Mouse (Mus musculus): ENCODE results near the gene Klk1b26. TPM values are rescaled to one million over a fixed set of nuclear protein-coding genes. Genes with fewer than 3 reads are reported as not detected.
"Not testable (repeated sequence)": the region's sequence is repeated elsewhere in the genome, so short reads cannot be mapped to it uniquely, and the experiment has no call there.

The Klk1b26 gene
- polyA plus RNA-seq (2012; rRNA removed) = not detected in 2 replicates

- not testable (repeated sequence) for H3K36me3 ChIP-seq (ENCODE audit: control insufficient read depth, insufficient read depth, low read length); H3K27ac ChIP-seq (ENCODE audit: insufficient read depth, low read length); H3K4me3 ChIP-seq (ENCODE audit: extremely low read depth, insufficient read depth, insufficient read length); DNase-seq (ENCODE audit: low read depth in 1 of 2, low spot score in 2 of 2); H3K27me3 ChIP-seq (ENCODE audit: control insufficient read depth, insufficient read depth, low read length); H3K4me1 ChIP-seq (ENCODE audit: control insufficient read depth, insufficient read depth, insufficient read length)
These were observed at the start of gene Klk1b26 for GRCm38 (mm10) chr7:44011868-44012267. Klk1b26 (plus strand) TSS chr7:44012168.

GRCm38 (mm10) chr7:43966451-43966850 is 45.5 kb upstream of the Klk1b26 start, which contains the start of gene Klk1b1:
Klk1b1 (plus strand) TSS chr7:43966751.
- Histone ChIP-seq H3K36me3 (ENCODE audit: control insufficient read depth, insufficient read depth, low read length) (no peaks in the 10 kb centered on the region), H3K27ac (ENCODE audit: insufficient read depth, low read length) (no peak within 1 kb of the TSS), H3K4me1 (ENCODE audit: control insufficient read depth, insufficient read depth, insufficient read length) (no peaks in the 10 kb centered on the region), H3K27me3 (ENCODE audit: control insufficient read depth, insufficient read depth, low read length) (no peaks in the 10 kb centered on the region), H3K4me3 (ENCODE audit: extremely low read depth, insufficient read depth, insufficient read length) (no peak within 1 kb of the TSS)
- TF ChIP-seq POLR2A (IDR thresholded peaks at IDR 0.05; ENCODE audit: low read depth, low read length) (no peak), CTCF (IDR thresholded peaks at IDR 0.05; ENCODE audit: extremely low read depth, insufficient read depth, insufficient read length, insufficient replicate concordance) (no peak)
- WGBS = 61% methylated on average over 3 of the region's 3 CpGs
- no peak for DNase-seq (ENCODE audit: low read depth in 1 of 2, low spot score in 2 of 2)

DNA sequence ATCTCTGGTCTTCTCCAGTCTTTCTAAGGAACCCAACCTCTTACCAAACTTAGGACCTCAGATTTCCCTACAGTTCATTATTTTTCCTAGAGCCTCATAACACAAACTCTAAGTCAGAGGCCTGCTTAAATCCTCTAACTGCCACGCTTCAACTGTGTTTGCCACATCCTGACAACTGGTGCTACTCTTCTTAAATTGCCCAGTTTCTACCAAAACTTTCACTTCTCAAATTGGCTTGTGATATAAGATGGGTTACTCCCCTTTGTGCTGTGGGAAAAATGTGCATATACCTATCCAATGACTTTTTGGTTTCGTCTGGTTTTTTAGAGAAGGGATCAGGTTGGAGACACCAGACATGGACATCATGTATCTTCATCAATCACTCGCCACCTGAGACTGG is 44.9 kb upstream of the Klk1b26 start:
- WGBS = 65% methylated on average over 3 of the region's 3 CpGs
- no peaks in the 10 kb centered on the region for H3K27me3 ChIP-seq (ENCODE audit: control insufficient read depth, insufficient read depth, low read length)
- TF ChIP-seq POLR2A (IDR thresholded peaks at IDR 0.05; ENCODE audit: low read depth, low read length) (no peak), CTCF (IDR thresholded peaks at IDR 0.05; ENCODE audit: extremely low read depth, insufficient read depth, insufficient read length, insufficient replicate concordance) (no peak)
- H3K4me3 ChIP-seq (ENCODE audit: extremely low read depth, insufficient read depth, insufficient read length) = no peak overlapping the region
- H3K4me1 ChIP-seq (ENCODE audit: control insufficient read depth, insufficient read depth, insufficient read length) = no peaks in the 10 kb centered on the region
- DNase-seq (ENCODE audit: low read depth in 1 of 2, low spot score in 2 of 2) = no peak
- no peak overlapping the region for H3K27ac ChIP-seq (ENCODE audit: insufficient read depth, low read length)
- H3K36me3 ChIP-seq (ENCODE audit: control insufficient read depth, insufficient read depth, low read length) = no peaks in the 10 kb centered on the region

- H3K4me1 ChIP-seq (ENCODE audit: control insufficient read depth, insufficient read depth, insufficient read length) = no peaks in the 10 kb centered on the region
- no peak overlapping the region for H3K4me3 ChIP-seq (ENCODE audit: extremely low read depth, insufficient read depth, insufficient read length)
- no peak overlapping the region for H3K27ac ChIP-seq (ENCODE audit: insufficient read depth, low read length)
- no peak for TF ChIP-seq CTCF (IDR thresholded peaks at IDR 0.05; ENCODE audit: extremely low read depth, insufficient read depth, insufficient read length, insufficient replicate concordance)
- TF ChIP-seq POLR2A (IDR thresholded peaks at IDR 0.05; ENCODE audit: low read depth, low read length) = no peak
- DNase-seq (ENCODE audit: low read depth in 1 of 2, low spot score in 2 of 2) = no peak
- 71% methylated on average over 2 of the region's 2 CpGs for WGBS
- no peaks in the 10 kb centered on the region for H3K36me3 ChIP-seq (ENCODE audit: control insufficient read depth, insufficient read depth, low read length)
- no peaks in the 10 kb centered on the region for H3K27me3 ChIP-seq (ENCODE audit: control insufficient read depth, insufficient read depth, low read length)
These were observed 44.4 kb upstream of the Klk1b26 start for GRCm38 (mm10) chr7:43967612-43968011.

DNA sequence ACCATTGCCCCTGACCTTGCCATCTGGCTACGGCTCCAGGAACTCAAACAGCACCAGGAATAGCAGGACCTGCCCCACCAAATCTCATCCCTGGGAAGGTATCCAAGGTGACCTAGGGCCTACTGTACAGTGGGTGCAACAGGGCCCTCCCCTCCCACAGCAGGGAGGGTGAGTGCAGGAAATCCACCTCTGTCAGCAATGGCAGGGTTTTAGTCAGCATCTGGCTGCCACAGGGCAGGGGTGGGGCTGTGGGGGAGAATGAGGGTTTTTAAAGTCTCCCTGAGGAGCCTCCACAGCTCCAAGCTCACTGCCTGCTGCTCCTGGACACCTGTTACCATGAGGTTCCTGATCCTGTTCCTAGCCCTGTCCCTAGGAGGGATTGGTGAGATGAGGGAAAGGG is 36.2 kb upstream of the Klk1b26 start, which contains the start of gene Klk1b9:
Gene Klk1b9, plus strand, starts transcription at position 301 of the 400 bp plus-strand sequence.
- not testable (repeated sequence) for H3K27me3 ChIP-seq (ENCODE audit: control insufficient read depth, insufficient read depth, low read length); H3K4me3 ChIP-seq (ENCODE audit: extremely low read depth, insufficient read depth, insufficient read length); DNase-seq (ENCODE audit: low read depth in 1 of 2, low spot score in 2 of 2); H3K27ac ChIP-seq (ENCODE audit: insufficient read depth, low read length); H3K4me1 ChIP-seq (ENCODE audit: control insufficient read depth, insufficient read depth, insufficient read length); H3K36me3 ChIP-seq (ENCODE audit: control insufficient read depth, insufficient read depth, low read length)
- WGBS = 82% methylated on average over 1 of the region's 1 CpGs

- Histone ChIP-seq H3K4me1 (ENCODE audit: control insufficient read depth, insufficient read depth, insufficient read length) (no peaks in the 10 kb centered on the region), H3K27me3 (ENCODE audit: control insufficient read depth, insufficient read depth, low read length) (no peaks in the 10 kb centered on the region), H3K4me3 (ENCODE audit: extremely low read depth, insufficient read depth, insufficient read length) (no peak overlapping the region), H3K36me3 (ENCODE audit: control insufficient read depth, insufficient read depth, low read length) (no peaks in the 10 kb centered on the region), H3K27ac (ENCODE audit: insufficient read depth, low read length) (no peak overlapping the region)
- no peak for DNase-seq (ENCODE audit: low read depth in 1 of 2, low spot score in 2 of 2)
- TF ChIP-seq CTCF (IDR thresholded peaks at IDR 0.05; ENCODE audit: extremely low read depth, insufficient read depth, insufficient read length, insufficient replicate concordance) (no peak), POLR2A (IDR thresholded peaks at IDR 0.05; ENCODE audit: low read depth, low read length) (no peak)
These were observed 26.3 kb upstream of the Klk1b26 start for GRCm38 (mm10) chr7:43985657-43986056.

DNA sequence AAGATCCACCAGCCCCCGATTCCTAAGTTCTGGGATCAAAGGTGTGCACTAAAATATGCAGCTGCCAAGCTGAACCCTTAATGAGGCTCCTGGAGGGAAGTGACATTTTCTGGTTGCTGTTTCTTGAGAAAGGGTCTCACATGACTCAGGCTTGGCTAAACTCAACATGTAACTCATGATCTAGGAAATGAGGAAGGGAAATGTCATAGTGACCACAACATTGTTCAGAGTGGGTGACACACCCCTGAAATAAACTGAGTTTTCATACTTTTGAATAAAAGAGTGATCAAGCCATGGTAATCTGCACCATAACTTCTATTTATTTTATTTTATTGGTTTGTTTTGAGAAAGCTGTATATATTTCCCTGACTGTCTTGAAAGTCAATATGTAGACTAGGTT is 17.1 kb upstream of the Klk1b26 start:
- DNase-seq (ENCODE audit: low read depth in 1 of 2, low spot score in 2 of 2); H3K27me3 ChIP-seq (ENCODE audit: control insufficient read depth, insufficient read depth, low read length); H3K4me3 ChIP-seq (ENCODE audit: extremely low read depth, insufficient read depth, insufficient read length); H3K36me3 ChIP-seq (ENCODE audit: control insufficient read depth, insufficient read depth, low read length); H3K4me1 ChIP-seq (ENCODE audit: control insufficient read depth, insufficient read depth, insufficient read length); H3K27ac ChIP-seq (ENCODE audit: insufficient read depth, low read length): not testable (repeated sequence)
- WGBS = 59% methylated on average over 1 of the region's 1 CpGs

DNA sequence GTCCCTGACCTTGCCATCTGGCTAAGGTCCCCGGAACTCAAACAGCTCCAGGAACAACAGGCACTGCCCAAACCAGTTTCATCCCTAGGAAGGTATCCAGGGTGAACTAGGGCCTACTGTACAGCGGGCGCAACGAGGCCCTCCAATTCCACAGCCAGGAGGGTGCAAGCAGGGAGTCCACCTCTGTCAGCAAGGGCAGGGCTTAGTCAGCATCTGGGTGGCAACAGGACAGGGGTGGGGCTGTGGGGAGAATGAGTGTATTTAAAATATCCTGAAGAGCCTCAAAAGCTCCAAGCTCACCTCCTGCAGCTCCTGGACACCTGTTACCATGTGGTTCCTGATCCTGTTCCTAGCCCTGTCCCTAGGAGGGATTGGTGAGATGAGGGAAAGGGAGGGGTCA is 16.4 kb upstream of the Klk1b26 start, which contains the start of gene Klk1b11:
Gene Klk1b11, plus strand, starts transcription at position 301 of the 400 bp plus-strand sequence.
- H3K27me3 ChIP-seq (ENCODE audit: control insufficient read depth, insufficient read depth, low read length); DNase-seq (ENCODE audit: low read depth in 1 of 2, low spot score in 2 of 2); H3K4me1 ChIP-seq (ENCODE audit: control insufficient read depth, insufficient read depth, insufficient read length); H3K36me3 ChIP-seq (ENCODE audit: control insufficient read depth, insufficient read depth, low read length); H3K27ac ChIP-seq (ENCODE audit: insufficient read depth, low read length); H3K4me3 ChIP-seq (ENCODE audit: extremely low read depth, insufficient read depth, insufficient read length): not testable (repeated sequence)
- 76% methylated on average over 4 of the region's 4 CpGs for WGBS
